Mouse (Mus musculus) frontal cortex, postnatal 36 days (tissue): ENCODE results near the gene Col4a6.

ENCODE experiments used
- DNase-seq, 2 experiments: peaks; one replicate each; pipeline ENCODE4 v3.0.0; 2022; ENCODE audit warnings: low spot score in 2 of 2

Col4a6 gene

DNA sequence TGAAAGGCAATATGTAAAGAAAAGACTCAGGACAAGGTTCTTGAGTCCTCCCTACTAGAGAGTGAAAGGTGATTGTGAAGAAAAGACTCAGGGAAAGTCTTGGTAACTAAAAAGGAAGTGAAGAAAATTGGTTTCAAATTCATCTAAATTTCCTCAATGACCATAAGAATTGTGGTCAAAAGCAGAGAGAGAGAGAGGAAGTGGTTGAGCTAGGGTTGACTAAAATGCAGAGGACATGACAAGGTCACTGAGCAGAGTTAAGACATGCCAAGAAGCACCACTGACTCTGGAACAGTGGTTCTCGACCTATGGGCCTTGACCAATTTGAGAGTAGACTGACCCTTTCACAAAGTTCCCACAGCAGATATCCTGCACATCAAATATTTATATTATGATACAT, 224.2 kb downstream of the Col4a6 start:
- DNase-seq, result no peak

DNA sequence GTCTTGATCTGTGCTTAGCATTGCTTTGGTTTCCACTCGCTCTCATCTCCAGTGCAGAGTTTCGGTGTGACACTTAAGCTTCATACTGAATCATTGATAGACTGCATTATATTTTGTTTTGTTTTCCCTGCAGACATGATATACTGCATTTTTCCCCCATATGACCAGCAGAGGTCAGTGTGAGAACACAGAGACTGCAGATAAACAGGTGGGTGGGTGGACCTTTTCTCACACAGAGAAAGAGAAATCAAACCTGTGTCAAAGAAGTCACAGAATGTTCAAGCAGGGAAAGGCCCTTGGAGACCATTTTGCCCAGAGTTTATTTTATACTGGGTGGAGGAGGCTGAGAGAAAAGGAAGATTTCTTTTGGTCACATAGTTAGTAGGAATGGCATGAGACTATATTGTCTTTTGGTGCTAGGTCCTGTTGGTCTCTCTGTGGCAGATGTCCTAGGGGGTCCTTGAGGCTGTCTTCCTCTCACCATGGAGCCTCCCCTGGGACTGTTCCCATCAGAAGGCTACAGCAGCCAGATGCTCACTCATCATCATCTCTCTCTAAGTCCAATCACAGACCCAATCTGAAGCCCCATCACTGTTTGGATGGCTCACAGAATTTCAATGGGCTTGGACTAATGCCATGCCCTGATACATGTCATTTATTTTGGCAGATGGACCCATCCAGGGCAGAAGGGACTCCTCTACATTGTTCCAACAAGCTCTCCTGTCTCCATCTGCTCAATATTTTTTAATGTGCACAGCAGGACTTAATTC, 237.1 kb downstream of the Col4a6 start:
- DNase-seq, result peak in 1 of 2 experiments; percentile 2

DNA sequence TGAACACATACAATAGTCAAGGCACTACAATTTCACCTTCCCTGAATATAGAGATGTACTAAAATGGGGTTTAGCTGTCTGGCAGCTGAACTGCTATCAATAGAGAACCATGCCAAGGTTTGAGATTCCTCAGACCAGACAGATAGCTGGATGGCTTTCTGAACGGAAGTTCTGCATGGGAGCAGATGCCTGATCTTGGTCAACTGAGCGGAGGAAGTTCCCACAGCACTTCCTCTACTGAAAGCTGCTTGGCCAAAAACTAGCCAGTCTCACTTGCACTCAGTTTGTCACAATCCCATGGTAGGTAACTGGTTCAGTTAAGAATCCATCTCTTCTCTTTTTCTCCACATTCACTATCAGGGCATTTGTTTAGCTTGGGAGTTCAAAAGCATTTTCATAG, 245.7 kb downstream of the Col4a6 start:
- DNase-seq, result no peak

DNA sequence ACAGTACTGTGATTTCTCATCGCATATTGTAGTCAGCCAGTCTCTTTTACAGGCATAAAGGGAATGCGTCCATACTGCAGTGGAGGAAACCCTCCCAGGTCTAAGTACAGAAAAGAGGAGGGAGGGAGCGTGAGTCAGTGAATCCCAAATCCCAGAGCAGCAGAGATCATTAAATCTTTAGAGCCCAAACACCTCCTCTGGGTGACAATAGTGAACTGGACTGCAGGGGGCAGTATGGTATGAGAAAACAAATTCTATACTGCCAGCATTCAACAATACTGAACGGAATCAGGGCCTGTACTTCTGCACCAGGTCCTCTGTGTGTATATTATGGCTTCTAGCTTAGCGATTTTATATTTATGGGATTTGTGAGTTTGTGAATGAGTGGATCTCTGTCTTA, 261.1 kb downstream of the Col4a6 start:
- peak; percentile 26 to 43 for DNase-seq

DNA sequence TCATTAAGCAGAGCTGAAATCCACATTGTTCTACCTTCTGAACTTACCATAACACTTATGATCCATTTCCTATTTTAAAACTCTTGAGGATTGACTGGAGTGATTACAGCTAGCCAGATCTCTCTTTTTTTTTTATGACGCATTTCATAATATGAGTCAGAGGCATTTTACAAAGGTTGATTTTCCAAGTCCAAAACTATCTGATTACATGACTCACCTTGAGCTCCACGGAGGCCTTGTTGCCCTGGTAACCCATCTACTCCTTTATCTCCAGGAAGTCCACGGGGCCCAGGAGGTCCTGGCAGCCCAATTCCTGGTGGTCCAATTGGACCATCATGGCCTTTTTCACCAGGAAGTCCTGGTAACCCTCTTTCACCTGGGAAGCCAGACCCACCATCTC, 274.9 kb downstream of the Col4a6 start:
- DNase-seq, result no peak

DNA sequence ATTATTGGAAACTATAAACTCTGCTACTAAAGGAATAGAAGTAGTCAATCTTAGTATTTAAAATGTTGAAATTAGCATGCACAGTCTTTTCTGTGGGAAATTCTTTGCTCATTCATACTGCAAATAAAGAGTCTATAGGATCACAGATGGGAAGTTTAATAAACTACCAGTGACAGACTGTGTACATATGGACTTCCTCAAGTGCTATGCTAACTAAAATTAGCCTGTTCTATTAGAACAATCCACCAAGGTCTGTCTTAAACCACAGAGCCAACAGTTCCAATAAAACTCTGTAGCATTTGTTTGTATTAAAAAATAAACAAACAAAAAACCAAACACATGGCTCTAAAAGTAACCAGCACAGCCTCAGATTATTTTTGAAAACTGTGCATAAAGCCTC, 278.8 kb downstream of the Col4a6 start:
- DNase-seq, result no peak

DNA sequence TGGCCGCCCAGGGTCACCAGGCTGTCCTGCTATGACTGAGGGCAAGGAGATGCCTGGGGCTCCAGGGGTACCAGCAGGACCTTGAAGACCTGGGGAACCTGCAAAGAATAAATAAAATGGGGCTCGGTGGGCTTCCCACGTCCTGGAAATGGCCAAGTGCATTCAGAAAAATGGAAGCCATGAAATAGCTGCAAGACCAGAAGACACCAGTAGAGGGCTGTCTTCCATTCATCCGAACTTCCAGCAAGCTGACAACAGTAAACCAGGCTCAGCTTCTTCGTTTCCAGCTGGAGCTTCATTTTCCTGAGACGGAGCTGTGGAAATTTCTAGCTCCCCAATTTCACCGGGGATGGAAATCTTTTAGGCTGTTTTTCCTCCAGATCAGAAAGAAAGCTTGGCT, 298.5 kb downstream of the Col4a6 start:
- DNase-seq, result peak; percentile 25 to 51

DNA sequence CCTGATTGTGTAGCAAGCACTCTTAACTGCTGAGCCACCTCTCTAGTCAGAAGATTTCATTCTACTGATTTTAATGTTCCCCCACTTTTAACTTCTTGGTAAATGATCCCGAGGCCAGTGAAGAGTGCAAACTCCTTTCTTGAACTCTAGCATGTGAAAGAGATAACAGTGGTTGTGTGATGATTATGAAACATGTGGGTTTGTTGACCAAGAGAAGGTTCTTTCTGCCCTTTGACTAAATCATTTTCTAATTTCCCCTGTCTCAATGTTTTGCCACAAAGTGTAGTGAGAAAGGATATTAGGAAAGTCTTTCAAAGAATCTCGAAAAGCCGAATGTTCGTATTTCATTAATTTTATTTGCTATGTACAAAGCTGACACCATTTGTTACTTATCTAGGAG, 308.8 kb downstream of the Col4a6 start:
- no peak for DNase-seq

DNA sequence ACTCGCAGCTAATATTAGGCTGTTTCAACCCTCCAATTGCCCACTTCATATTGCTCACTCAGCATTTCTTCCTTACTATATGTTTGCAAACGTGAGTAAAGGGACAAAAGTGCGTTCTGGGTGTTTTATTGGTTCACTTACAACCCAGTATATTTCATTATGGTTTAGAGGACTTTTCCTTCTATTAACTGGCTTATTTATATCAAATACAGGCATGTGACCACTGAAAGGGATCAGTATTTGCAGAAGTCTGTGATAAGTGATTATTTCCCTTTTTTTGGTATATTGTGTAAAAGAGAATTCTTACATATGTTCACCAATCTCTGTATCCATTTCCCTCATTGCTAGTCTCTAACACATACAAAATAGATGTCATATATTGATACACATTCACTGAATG, 313.5 kb downstream of the Col4a6 start:
- no peak for DNase-seq

DNA sequence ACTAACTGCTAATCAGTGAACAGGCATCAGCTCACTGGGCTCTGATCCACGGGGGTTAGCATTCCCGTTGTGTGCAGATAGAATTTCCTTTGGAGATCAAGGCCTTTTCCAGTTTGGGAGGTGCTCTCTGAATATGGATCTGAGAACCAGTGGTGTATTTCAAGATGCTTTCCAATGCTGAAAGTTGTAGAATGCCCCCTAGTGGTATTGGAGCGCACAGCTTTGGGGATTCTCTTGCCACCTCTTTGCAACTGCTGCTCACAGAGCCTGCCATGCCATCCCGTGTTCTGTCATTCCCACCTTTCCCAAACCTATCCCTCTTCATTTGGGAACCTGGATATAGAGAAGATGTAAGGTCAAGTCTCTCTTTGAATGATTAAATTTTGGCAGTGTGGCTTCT, 315.7 kb downstream of the Col4a6 start:
- DNase-seq, result peak in 1 of 2 experiments; percentile 13

DNA sequence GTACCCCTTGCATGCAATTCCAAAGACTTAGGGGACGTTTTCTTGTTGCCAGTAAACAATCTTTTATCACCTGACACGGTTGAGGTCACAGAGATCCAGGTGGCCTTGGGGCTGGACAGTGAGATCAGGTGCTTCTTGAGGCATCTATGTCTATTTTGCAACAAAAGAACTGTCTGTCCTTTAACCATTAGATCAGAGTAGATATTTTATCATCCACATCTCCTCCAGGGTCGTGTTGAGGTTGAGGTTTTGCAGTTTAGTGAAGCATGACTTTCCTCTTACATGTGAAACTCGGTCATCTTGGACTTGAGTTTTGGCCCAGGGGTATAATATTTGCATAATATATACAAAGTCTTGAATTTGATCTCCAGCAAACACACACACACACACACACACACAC, 316.2 kb downstream of the Col4a6 start:
- no peak for DNase-seq

DNA sequence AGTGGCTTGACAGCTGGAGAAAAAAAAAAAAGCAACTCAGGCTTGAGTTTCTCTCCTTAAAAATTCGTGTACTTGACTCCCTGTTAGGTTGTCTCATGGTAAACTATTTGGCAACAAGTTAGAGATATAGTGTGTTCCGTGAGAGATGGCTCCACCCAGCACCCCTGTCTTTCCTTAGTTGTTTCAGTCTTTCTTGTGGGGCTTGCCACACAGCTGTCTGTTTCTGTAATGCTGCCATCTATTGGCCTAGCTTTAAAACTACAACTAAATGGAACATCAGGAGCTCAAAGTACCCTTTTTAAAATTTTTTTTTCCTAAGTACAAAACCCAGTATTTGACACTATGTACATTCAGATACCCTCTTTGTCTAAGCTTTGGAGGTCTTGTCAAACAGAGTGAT, 317.2 kb downstream of the Col4a6 start:
- no peak for DNase-seq

DNA sequence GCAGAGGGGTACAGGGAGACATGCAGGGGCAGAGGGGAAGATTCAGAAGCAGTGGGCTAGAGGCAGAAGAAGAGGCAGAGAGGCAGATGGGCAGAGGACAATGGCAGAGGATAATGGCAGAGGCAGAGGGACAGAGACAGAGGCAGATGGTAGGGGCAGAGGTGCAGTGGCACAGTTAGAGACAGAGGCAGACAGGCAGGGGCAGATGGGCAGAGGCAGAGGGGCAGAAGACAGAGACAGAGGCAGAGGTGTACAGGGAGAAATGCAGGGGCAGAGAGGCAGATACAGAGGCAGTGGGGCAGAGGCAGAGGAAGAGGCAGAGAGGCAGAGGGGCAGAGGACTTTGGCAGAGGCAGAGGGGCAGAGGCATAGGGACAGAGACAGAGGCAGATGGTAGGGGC, 322.7 kb downstream of the Col4a6 start:
- DNase-seq, result no peak

DNA sequence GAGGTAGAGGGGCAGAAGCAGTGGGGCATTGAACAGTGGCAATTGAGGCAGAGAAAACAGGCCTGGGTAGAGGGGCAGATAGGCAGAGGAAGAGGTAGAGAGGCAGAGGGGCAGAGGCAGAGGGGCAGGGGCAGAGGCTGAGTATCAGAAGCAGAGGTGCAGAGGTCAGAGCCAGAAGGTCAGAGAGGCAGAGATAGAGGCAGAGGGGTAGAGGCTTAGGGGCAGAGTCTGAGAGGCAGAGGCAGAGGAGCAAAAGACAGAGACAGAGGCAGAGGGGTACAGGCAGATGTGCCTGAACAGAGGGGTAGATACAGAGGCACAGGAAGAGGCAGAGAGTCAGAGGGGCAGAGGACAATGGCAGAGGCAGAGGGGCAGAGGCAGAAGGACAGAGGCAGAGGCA, 323.6 kb downstream of the Col4a6 start:
- no peak for DNase-seq

DNA sequence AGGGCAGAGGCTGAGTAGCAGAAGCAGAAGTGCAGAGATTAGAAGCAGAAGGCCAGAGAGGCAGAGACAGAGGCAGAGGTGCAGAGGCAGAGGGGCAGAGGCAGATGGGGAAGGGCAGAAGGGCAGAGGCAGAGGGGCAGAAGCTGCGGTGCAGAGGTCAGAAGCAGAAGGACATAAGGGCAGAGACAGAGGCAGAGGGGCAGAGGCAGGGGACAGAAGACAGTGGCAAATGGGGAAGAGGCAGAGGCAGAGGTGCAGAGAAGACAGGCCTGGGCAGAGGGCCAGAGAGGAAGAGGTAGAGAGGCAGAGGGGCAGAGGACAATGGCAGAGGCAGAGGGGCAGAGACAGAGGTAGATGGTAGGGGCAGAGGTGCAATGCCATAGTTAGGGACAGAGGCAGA, 324.2 kb downstream of the Col4a6 start:
- no peak for DNase-seq
